Mouse (Mus musculus): ENCODE data around the gene Gas1.
A peak's percentile ranks its signal among the peaks of the same experiment; 100 is the strongest.

Gene Gas1

DNA sequence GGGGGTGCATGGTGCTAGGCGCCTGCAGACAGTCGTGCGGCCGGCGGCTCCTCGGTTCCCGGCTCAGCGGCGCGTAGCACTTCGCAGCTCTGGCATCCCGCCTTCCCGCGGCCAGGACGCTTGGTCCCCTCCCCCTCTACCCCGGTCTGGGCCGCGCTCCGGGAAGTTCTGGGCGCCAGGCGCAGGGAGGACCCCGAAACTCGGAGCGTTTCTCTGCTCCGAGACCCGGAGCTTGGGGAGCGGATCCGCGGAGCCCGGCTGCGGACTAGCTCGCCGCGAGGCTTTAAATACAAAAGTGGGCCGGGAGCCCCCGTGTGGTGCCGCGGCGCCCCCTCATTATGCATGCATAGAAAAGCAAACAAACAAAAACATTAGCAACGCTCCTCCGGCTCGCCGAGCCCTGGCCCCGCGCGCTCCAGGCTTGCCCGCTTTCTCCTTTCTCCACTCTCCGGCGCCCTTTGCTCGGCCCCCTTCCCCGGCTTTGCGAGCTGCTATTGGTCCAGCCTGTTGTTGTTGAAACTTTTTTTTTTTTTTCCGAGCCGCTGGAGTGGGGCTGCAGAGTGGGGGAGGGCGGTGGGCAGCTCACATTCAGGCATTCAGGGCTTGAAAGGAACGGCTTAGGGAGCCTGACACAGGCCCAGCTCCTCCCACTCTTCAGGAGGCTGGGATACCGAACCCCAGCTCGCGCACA lies at the start of gene Gas1:
Gene Gas1 (minus strand): TSS at position 260 of the 691 bp plus-strand sequence.
- DNase-seq (ENCODE audit: low spot score), result peak; percentile 88

DNA sequence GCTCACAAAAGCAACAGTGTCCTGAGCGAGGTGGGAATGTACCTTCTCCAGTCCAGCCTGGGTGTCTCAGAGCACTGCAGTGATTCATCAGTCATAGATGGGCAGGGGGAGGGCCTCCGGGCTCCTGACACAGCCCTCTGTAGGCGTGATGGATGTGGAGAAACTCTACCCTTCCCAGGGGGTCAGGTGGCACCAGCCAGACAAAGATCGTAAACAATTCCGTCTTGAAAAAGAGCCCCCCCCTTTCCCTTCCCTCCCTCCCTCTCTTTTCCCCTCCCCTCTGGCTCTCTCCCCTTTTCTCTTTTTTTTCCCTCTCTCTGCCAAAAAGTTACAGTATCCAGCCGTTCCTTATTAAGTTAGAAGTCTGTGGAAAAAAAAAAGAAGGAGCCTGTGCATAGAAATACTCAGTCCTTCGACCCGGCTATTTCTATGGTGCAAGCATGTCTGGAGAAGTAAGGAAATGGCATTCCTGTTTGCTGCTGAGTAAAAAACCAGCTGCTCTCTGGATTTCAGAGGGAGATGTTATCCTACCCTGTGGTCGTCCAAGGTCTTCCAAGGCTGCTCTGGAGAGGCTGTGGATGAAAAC lies 49.2 kb upstream of the Gas1 start:
- DNase-seq (ENCODE audit: low spot score), result no peak

DNA sequence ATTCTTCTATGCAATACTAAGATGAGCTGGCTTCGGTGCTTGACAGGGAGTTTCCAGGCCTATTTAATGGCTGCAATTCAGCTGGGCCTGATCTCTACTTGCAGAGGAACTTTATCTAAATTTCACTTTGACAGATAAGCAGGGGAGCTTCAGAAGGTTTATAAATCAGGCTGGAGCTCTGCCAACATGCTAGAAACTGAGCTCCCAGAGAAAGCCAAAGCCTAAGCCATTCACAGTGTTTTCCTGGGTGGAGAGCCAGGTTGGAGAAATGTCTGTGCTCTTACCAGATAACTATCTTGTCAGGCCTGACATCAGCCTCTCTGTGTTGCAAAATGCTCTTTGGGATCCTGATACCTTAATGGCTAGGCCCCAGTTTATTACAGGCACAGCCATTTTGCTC lies 48.6 kb upstream of the Gas1 start:
- no peak for DNase-seq (ENCODE audit: low spot score)

DNA sequence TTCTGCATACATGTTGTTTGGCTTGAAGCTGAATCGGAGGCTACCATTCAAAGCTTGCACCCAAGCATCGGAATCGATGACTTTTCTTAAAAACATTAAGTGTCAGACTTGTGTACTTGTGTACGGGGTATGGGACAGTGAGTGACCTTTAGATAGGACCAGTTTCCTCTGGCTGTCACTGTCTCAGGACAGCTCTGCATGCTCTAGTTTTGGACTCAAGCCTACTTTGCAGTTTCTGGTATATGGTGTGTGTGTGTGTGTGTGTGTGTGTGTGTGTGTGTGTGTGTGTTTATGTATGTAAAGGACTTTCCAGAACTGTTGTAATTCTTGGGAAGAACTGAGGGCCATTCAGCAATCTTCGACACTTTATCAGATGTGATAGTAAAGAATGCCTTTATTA lies 48.1 kb upstream of the Gas1 start:
- DNase-seq (ENCODE audit: low spot score), result no peak

DNA sequence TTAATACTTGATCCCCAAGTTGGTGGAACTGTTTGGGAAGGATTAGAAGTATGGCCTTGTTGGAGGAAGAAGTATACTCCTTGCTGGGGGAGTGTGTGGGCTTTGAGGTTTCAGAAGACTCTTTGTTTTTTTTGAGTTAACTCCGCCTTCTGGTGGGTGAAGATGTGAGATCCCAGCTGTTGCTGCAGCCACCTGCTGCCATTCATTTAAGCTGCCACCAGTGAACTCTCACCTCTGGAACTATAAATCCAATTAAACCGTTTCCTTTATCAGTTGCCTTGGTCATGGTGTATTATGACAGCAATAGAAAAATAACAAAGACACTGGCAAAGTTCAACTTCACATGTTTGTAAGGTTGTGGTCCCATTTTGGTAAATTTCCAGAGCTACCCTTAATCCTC lies 46.6 kb upstream of the Gas1 start:
- no peak for DNase-seq (ENCODE audit: low spot score)

DNA sequence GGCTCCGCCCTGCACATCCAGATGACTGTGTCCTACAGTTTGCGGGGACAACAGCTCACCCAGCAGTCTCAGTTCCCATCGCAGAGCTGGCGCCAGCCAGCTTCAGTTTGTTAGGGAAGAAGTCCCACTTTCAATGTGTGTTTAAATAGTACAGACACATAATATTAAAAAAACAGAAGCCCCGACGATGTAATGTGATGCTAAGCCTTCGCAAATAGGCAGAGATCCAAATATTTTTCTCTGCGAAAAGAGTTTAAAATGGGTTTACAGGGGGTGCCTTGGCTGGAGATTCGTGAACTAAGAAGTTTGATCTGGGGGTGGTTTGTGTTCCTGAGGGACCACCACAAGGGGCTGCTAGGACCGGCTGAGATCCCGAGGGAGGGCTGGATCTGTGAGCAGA lies 45.2 kb upstream of the Gas1 start:
- DNase-seq (ENCODE audit: low spot score), result no peak

DNA sequence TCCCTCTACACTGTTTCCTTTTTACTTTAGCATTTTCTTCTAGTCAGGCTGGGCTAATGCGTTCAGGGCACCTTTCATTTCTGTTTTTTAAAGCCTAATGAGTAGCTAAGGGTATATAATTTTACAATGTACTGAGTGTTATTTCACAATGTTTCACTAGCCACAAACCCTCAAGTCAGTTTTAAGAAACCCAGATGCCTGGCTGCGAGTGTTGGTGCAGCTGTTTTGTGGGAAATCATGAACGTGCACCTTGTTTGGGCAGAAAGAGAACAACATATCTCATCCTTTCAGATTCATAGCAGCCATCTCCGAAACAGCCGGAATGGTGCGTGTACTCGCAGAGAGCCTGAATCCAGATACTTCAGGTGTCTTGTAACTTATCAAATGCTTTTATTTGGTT lies 36.7 kb upstream of the Gas1 start:
- DNase-seq (ENCODE audit: low spot score), result no peak

DNA sequence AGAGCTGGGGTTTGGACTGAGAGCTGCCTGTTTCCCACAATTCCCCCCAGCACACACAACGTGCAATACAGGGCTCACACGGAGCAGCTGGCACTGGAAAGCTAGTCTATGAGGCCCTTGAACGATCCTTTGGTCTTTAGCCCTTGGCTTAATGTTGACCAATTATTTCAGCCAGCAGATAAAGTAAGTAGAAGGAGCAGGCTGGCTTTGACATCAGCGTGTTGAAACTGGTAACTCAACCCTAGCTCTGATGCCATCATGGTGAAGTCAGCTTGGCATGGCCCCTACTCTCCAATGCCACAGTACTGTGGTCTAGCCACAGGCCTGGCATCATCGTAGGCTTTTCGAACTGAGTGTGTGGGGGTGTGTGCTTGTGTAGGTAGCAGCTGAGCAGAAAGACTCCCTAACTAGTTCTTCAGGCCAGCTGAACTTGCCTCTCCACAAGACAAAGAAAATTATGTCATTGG lies 30.0 kb upstream of the Gas1 start:
- DNase-seq (ENCODE audit: low spot score), result no peak

DNA sequence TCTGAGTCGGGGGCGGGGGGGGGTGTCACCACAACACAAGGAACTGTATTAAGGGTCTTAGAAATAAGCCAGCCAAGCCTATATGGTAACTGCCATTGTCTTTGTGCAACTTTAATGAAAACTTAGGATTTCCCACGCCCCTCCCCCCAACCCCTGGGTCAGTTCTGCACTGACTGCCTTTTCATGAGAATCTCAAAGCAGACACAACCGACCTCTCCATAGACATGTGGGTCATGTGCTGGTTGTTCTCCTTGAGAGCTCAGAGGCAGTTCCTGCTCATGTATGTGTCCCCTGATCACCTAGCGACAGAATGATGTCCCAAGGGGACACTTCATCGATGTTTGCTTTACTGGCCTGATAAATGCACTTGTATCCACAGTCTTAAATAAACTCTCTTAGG lies 27.6 kb upstream of the Gas1 start:
- no peak for DNase-seq (ENCODE audit: low spot score)

DNA sequence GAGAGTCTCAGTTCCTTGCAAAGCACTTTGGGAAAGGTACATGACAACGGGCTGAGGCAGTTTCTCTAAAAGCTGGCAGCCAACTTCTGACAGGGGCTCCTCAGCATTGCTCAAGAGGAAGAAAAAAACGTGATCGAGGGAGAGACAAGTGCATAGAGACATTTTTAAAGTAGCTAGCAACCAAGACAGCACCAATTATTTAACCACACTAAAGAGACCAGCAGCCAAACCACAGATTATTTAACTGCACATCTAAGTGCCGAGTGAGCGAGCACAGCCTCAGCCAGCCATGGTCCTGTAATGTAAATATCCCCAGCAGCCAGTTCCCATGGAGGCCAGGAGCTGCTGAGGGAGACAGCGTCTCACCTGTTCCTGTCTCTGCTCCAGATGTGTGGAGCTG lies 16.1 kb upstream of the Gas1 start:
- no peak for DNase-seq (ENCODE audit: low spot score)

DNA sequence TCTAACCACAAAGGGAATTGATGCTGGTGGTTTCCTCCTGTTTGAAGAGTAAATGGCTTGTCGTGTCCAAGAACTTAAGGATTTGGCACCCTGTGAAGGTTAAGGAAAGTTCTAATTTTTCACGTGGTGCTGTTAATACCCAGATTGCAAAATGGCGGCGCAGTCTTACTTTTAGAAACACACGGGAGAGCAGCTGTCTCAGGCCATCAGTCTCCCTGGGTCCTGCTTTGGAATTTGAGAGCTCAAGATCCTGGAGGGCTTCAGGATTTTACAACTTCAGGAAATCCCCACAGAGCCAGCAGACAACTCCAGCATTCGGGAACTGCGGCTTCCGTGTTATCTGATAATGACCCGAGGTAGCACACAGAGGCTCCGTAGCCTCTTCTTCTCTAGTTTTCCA lies 12.8 kb upstream of the Gas1 start:
- DNase-seq (ENCODE audit: low spot score), result no peak

DNA sequence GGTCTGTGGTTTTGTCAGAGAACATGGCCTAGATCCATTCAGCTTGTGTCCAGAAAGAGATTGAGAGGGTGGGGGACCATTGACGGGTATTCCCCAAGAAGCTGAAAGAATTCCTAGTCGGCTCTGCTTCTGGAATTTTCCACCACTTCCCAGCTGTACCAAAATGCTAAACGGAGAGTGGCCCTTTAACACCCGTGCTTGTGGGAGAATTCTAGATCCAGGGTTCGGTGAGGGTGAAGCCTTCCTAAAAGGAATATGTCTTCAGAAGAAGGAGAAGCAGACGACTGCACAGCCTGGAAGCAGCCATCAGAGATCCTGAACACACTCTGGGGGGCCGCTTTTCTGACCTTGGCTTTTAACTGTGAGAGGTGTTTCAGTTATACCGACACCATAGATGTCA lies 11.8 kb upstream of the Gas1 start:
- no peak for DNase-seq (ENCODE audit: low spot score)

DNA sequence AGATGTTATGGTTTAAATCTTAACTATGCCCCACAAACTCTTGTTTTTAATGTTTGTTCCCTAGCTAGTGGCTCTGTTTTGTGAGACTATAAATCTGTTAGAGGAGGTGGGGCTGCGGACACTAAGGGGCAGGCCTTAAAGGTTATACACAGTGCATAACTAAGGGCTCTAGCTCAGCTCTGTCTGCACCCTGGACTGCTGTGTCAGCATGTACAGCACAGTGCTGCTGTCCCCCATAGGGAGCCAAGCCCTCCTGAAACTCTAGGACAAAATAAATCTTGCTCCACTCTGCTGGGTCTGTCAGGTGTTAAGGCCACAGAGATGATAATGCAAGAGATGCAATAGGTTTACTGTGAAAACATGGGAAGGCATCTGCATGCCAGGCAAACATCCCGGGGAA lies 10.1 kb upstream of the Gas1 start:
- DNase-seq (ENCODE audit: low spot score), result no peak

DNA sequence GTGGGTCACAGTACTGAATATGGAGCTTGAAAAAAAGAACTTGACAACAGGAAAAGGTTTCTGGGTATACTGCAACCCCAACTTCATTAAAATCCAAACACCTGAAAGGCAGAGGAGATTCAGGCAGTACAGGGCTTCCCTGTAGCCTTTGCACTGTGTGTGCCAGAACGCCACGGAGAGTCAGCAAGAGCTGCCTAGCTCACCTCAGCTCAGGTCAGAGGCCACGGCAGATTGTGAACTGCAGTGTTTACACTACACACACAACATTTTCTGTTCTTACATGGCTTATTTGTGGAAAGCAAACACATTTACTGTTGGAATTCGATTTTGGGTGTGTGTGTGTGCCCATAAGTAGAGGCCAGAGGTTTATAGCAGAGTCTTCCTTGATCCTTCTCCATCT lies 5.2 kb upstream of the Gas1 start:
- no peak for DNase-seq (ENCODE audit: low spot score)

DNA sequence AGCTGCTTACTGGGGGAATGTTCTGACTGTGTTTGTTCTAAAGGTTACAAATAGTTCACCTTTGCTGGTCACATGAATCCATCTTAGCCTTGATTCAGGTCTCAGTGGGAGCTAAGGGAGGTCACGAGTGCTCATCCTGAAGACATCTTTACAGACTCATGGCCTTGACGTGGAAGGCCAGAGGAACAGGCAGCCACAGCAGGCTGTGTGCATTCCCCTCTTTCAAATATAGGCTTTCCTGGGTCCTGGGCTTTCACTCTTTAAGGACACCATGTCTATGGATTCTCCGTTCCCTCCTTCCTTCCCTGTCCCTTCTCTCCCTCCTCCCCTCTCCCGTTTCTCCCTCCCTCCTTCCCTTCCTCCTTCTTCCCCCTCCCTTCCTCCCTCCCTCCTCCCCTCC lies 2.5 kb upstream of the Gas1 start:
- DNase-seq (ENCODE audit: low spot score), result no peak

DNA sequence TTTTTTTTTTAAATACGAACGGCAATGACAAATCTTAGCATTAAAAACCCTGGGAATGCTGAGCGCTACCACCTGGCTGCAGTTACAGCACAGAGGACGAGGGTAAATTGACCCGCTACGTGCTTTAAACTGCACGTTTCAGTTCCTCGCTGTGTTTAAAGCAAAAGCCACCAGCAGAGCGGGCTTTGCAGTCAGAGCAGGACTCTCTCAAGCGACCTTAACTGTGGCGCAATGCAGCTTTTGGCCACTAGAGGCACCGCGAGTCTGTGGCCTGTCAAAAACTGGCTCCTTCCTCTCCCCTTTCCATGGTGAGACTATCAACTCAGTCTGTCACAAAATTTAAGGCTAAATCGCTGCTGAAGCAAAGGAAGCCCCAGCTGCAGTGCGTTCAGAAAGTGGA lies 1.3 kb upstream of the Gas1 start:
- DNase-seq (ENCODE audit: low spot score), result peak; percentile 97

DNA sequence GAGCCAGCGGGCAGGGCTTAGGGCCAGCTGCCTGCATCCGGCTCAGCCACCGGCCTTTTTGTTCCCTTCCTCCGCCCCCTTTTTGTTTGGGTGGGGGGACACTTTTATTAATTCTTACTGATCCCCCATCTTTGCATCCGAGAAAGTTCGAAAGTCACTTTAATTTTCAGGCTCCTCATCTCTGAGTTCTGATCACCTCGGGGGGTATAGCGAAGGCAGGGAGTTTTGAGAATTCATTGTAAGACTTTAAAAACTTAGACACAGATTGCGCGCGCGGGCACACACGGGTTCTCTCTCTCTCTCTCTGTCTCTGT lies 589 bp upstream of the Gas1 start:
- DNase-seq (ENCODE audit: low spot score), result no peak

DNA sequence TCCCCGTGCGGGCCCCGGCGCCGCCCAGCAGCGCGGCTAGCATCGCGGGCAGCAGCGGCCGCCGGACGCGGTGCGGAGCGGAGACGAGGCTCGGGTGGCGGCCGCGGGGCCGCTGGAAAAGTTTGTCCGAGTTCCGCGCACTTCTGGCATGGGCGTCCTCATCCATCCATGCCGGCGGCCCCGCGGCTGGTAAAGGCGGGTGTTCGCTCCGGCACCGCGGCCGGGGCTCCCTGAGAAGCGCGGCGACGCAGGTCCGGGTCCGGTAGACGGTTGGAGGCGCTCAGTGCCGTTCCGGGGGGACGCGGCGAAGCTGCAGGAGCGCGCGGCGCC lies 424 bp downstream of the Gas1 start:
- no peak for DNase-seq (ENCODE audit: low spot score)

DNA sequence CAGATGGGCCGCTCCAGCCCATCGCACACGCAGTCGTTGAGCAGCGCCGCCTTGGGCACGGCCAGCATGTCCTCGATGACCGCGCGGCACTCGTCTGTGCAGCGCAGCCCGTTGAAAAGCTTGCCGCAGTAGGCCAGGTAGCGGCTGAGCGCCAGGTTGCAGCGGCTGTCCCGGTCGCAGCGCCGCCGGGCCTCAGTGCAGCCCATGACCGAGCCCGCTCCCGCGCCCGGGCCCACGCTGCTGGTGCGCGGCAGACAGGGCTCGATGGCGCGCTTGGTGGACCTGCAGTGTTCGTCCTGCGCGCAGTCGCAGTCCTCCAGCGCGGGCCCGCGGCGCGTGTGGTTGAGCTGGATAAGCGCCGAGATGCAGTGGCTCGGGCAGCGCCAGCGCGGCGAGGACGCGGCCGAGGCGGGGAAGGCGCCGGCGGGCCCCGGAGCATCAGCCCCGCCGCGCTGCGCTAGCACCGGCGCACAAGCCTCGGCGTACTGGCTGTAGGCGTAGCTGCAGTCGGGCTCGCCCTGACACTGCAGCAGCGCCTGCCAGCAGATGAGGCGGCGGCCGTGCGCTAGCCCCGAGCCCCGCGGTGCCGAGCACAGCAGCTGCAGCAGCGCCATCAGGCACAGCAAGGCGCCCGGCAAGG lies 909 bp downstream of the Gas1 start:
- peak; percentile 76 for DNase-seq (ENCODE audit: low spot score)

DNA sequence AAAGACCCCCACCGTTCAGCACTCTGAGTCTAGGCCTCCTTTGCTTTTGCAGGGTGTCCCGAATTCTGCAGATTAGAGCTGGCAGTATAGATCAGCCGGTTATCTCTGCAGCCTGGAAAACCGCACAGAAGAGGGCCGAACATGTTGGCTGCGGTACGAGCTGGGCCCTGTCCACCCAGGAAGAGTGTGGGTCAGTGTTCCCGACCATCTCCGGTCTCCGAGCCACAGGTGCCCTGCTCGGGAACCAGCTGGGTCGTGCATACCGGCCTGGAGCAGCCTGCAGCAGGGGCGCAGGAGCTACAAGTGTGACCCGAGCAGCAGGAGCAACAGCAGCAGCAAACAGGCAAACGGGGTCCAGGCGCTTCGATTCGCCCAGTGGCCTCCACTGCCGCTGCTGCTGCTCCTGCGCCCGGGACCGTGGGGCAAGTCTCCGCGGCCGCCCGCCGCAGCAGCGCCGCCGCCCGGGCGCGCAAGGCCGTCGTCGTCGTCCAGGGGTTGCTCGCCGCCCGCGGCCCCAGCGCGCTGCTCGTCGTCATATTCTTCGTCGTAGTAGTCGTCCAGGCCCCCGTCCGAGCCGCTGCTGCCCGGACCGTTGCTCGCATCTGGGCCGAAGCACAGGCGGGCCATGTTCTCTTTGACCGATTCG lies 1.6 kb downstream of the Gas1 start:
- DNase-seq (ENCODE audit: low spot score), result no peak

DNA sequence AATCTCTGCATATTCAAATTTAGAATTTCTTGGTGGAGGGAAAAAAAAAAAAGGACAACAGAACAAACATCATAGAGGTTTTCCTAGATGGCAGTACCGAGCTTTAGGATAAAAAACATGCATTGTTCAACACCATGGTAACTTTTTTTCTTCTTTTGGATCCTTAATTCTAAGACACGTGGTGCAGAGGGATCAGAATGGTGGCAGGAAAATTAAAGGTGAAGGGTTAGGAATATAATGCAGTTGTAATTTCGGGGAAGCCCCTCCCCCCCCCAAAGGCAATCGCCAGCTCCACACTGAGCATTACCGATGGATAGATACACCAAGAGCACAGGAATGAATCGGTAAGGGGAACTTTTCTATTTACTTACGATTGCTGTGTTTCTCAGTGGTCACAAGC lies 2.2 kb downstream of the Gas1 start:
- DNase-seq (ENCODE audit: low spot score), result no peak

DNA sequence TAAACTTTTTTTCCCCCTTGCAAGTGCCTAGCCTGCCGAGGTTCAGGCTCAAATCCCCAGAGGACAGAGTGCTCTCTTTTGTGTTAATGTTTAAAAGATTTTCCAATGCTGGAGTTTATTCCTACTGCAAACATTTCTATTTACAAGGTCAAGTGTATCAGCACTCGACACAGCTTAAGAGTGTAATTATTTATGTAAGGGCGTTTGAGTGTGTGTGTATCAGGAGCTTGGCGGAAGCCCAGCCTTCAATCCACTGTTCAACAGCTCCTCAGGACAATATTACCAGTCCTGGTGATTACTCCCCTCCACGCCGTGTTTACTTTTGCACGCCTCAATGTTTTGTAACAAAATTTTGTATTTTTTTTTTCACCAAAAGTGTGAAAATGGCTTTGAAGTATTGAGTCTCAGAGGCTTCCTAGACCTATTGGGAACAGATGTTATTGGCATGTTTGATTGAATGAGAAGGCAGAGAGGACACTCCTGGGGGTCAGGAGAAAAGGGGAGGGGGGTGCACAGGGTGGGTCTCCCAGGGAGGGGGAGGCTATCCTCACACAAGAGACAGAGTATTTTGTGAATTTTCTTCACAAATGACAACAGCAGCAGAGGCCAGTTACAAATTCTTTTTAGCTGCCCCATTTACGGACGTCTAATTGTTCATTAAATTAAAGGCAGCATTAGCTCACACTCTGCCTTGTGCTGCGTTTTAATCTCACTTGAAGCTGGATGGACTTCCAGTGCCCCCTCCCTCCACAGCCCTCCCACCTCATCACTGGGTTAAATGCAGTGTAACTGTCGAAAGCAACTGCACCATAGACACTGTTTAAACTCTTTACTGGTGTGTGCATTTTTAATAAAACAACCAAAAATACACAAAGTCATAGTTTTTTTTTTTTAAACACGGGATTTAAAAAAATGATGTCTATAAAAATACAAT lies 3.3 kb downstream of the Gas1 start:
- DNase-seq (ENCODE audit: low spot score), result no peak
